Mouse (Mus musculus): ENCODE measurements around the gene Cnksr1.

Gene Cnksr1

DNA sequence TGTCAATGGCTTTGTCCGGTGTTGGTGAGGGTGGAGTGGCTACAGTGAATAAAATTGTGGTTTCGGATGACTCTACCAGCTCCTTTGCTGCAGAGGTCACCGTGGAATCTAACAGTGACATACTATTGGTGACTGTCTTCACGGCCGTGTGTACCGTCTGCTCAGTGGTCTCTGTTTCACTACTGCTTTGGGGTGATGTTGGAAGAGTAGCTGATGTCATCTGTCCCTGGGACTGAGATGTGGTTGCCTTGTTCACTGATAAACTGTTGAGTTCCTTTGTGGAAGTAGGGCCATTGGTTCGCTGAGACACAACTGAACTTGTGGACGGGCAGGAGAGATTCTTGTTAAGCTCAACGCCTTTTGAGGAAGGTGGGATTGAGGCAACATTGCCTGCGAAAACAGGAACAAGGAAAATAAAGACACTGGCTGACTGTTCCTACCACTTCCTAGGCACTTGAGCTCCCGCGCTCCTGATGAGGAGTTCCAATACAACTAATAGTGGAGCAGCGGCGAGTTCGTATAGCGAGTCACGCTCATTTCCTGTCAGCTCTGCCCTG is 34.8 kb downstream of the Cnksr1 start:
- no peak for DNase-seq (ENCODE audit: low spot score in 2 of 2)

DNA sequence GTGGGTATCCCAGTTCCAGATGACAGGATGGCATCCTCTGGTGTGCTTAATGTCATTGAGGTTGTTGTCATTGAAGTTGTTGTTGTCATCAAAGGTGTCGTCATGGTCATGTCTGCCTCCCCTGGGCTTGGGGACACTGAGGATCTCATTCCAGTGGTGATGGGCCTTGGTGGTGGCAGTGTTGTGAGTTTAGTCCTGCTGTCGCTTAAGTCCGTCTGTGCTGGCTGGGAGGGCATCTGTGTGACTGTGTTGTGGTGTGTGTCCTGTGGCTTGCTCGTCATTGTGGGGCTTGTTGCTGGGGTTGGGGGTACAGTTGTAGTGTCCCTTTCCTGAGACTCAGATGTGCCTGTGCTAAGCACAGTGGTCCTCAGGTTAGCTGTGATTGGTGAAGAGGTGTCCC is 35.3 kb downstream of the Cnksr1 start, which contains the start of gene Gm7534:
Gene Gm7534, minus strand, starts transcription at position 101 of the 400 bp plus-strand sequence.
- DNase-seq (ENCODE audit: low spot score in 2 of 2): no peak

- no peak for DNase-seq (ENCODE audit: low spot score in 2 of 2)
These were observed 38.8 kb downstream of the Cnksr1 start for GRCm38 (mm10) chr4:134199371-134199770.

- no peak for DNase-seq (ENCODE audit: low spot score in 2 of 2)
These were observed 51.9 kb downstream of the Cnksr1 start for GRCm38 (mm10) chr4:134186268-134186667.

DNA sequence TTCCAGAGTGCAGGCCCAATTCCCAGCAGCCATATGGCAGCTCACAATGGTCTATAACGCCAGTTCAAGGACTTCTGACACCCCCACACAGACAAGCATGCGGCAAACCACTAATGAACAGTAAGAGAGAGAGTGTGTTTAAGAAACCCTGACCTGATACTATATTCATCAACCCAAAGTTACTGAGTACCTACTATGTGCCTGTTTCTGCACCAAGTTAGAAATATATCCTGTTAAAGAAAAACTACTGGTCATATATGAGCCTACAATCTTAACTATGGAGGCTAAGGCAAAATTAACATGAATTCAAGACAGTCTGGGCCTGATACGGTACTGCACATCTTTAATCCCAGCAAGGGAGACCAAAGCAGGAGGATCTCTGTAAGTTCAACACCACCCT is 52.6 kb downstream of the Cnksr1 start:
- no peak for DNase-seq (ENCODE audit: low spot score in 2 of 2)

- DNase-seq (ENCODE audit: low spot score in 2 of 2): no peak
These were observed 54.5 kb downstream of the Cnksr1 start for GRCm38 (mm10) chr4:134183711-134184110.

GRCm38 (mm10) chr4:134181825-134182224 is 56.4 kb downstream of the Cnksr1 start:
- no peak for DNase-seq (ENCODE audit: low spot score in 2 of 2)

- DNase-seq (ENCODE audit: low spot score in 2 of 2): no peak
These were observed 57.1 kb downstream of the Cnksr1 start for GRCm38 (mm10) chr4:134181112-134181511.
